Mouse (Mus musculus): ENCODE measurements around the gene Tmod3. TPM values are rescaled to one million over a fixed set of nuclear protein-coding genes. Genes with fewer than 3 reads are reported as not detected.

The Tmod3 gene
- total and polyA plus RNA-seq, 2 experiments from 2014 or later, result 33.5 to 76.5 TPM

GRCm38 (mm10) chr9:75558360-75558759 is 1.1 kb downstream of the Tmod3 start:
- H3K36me3 ChIP-seq (ENCODE audit: insufficient read depth, low read length), result no peaks in the 10 kb centered on the region
- no peaks in the 10 kb centered on the region for H3K9me3 ChIP-seq (ENCODE audit: low read length)
- 31% methylated on average over 3 of the region's 3 CpGs for WGBS
- no peaks in the 10 kb centered on the region for H3K27me3 ChIP-seq (ENCODE audit: insufficient read depth, low read length)
- peak overlapping the region; percentile 86 for H3K4me2 ChIP-seq (ENCODE audit: low read depth, low read length)
- H3K9ac ChIP-seq (replicated peaks; ENCODE audit: low read length), result peak overlapping the region; percentile 83; the same call in 1 of the 2 replicates
- peak overlapping the region; percentile 72 for H3K4me3 ChIP-seq (ENCODE audit: low read length)
- DNase-seq (ENCODE audit: low spot score) (no peak), ATAC-seq (no peak)
- no peak overlapping the region; the same call in 1 of the 2 replicates for H3K27ac ChIP-seq
- H3K4me1 ChIP-seq (ENCODE audit: insufficient read depth, low read length), result peaks cover 5% of the 10 kb centered on the region; the same call in 1 of the 2 replicates
- TF ChIP-seq CTCF (IDR thresholded peaks at IDR 0.05; ENCODE audit: low read depth), result no peak

- peaks cover 13% of the 10 kb centered on the region for H3K4me1 ChIP-seq (ENCODE audit: insufficient read depth, low read length)
- no peaks in the 10 kb centered on the region for H3K36me3 ChIP-seq (ENCODE audit: insufficient read depth, low read length)
- ATAC-seq (no peak), DNase-seq (ENCODE audit: low spot score) (no peak)
- H3K9ac ChIP-seq (replicated peaks; ENCODE audit: low read length), result no peak overlapping the region
- H3K9me3 ChIP-seq (ENCODE audit: low read length), result no peaks in the 10 kb centered on the region
- no peak overlapping the region for H3K4me3 ChIP-seq (ENCODE audit: low read length)
- no peak overlapping the region for H3K4me2 ChIP-seq (ENCODE audit: low read depth, low read length)
- 67% methylated on average over 4 of the region's 4 CpGs for WGBS
- no peak for TF ChIP-seq CTCF (IDR thresholded peaks at IDR 0.05; ENCODE audit: low read depth)
- no peaks in the 10 kb centered on the region for H3K27me3 ChIP-seq (ENCODE audit: insufficient read depth, low read length)
- H3K27ac ChIP-seq, result no peak overlapping the region
Measured at GRCm38 (mm10) chr9:75553719-75554118, 5.7 kb downstream of the Tmod3 start.

DNA sequence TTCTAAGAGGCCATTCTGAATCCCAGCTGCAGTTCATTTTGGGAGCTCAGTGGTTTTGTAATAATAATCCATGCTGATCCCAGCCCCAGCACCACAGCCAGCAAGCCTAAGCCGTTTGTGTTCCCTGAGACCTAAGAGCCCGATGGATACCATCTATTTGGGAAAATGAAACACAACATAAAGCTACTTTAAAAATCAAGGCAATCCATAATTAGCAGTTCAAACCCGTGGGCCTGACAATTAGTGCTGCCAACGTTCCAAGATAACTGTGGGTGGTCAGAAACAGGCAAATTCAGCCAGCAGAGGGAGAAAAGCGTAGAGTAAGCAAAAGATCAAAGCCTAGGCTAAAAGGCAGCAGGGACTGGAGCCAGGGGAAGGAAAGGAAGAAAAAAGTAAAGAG is 8.1 kb downstream of the Tmod3 start:
- DNase-seq (ENCODE audit: low spot score) (peak; percentile 45), ATAC-seq (no peak)
- peaks cover 7% of the 10 kb centered on the region; the same call in 1 of the 2 replicates for H3K4me1 ChIP-seq (ENCODE audit: insufficient read depth, low read length)
- H3K27me3 ChIP-seq (ENCODE audit: insufficient read depth, low read length), result no peaks in the 10 kb centered on the region
- no peak overlapping the region for H3K9ac ChIP-seq (replicated peaks; ENCODE audit: low read length)
- H3K4me3 ChIP-seq (ENCODE audit: low read length), result no peak overlapping the region
- no peaks in the 10 kb centered on the region for H3K36me3 ChIP-seq (ENCODE audit: insufficient read depth, low read length)
- no peak overlapping the region for H3K4me2 ChIP-seq (ENCODE audit: low read depth, low read length)
- WGBS, result 39% methylated on average over 5 of the region's 5 CpGs
- no peaks in the 10 kb centered on the region for H3K9me3 ChIP-seq (ENCODE audit: low read length)
- peak; percentile 44 for TF ChIP-seq CTCF (IDR thresholded peaks at IDR 0.05; ENCODE audit: low read depth)
- peak overlapping the region; percentile 3; the same call in 1 of the 2 replicates for H3K27ac ChIP-seq

DNA sequence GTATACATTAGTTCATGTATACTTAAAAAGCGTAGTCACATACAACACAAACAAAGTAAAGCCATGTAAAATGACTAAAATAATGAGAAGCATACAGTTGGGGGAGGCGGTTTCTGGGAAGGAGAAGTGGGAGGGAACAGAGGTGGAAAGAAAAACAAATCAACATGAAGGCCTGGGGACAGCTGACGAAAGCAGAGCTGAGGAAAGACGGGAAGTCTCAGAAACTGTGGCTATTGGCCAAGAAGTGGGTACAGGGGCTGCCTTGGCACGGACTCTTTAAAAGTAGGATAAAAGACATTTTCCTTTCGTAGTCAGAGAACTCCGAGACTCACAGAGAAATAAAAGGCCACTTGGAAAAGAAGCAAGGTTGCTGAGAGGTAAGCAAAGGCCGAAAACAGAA is 10.4 kb downstream of the Tmod3 start:
- WGBS, result 52% methylated on average over 8 of the region's 8 CpGs
- TF ChIP-seq CTCF (IDR thresholded peaks at IDR 0.05; ENCODE audit: low read depth), result no peak
- no peak overlapping the region for H3K9ac ChIP-seq (replicated peaks; ENCODE audit: low read length)
- H3K27me3 ChIP-seq (ENCODE audit: insufficient read depth, low read length), result no peaks in the 10 kb centered on the region
- H3K9me3 ChIP-seq (ENCODE audit: low read length), result no peaks in the 10 kb centered on the region
- no peak overlapping the region for H3K4me2 ChIP-seq (ENCODE audit: low read depth, low read length)
- no peak overlapping the region for H3K4me3 ChIP-seq (ENCODE audit: low read length)
- ATAC-seq, result no peak
- no peak overlapping the region for H3K27ac ChIP-seq
- H3K36me3 ChIP-seq (ENCODE audit: insufficient read depth, low read length), result no peaks in the 10 kb centered on the region
- H3K4me1 ChIP-seq (ENCODE audit: insufficient read depth, low read length), result peaks cover 7% of the 10 kb centered on the region; the same call in 1 of the 2 replicates
- DNase-seq (ENCODE audit: low spot score), result peak; percentile 43

DNA sequence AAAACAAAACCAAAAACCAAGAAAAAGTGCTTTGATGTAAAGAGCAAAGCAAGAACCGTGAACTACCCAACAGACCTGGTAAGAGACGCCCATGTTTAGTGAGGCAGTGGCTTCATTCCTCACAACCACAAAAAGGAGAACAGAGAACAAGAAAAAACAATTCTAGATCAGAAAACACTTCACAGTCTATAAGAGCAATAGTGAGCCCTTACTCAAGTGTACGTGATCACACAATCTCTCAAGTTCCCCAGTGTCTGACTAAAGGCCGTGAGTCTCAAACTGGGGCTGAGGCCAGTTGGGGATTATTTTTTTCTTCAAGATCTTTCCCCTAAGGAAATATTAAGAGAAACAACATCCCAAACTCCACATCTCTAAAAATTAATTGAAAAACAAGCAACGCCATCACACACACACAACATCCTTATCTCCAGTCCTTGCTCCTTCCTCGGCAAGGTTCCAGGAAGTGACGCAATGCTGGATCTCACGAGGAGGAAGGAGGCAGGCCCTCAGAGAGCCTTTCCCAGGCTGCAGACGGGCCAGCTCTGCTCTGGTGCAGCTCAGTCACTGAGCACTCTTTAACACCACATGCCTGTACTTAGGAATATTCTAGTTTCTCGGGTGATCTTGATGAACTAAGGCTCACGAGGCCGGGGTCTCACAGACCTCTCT is 12.4 kb downstream of the Tmod3 start:
- Histone ChIP-seq H3K9ac (replicated peaks; ENCODE audit: low read length) (no peak overlapping the region), H3K27me3 (ENCODE audit: insufficient read depth, low read length) (no peaks in the 10 kb centered on the region), H3K9me3 (ENCODE audit: low read length) (no peaks in the 10 kb centered on the region), H3K27ac (no peak overlapping the region), H3K4me3 (ENCODE audit: low read length) (no peak overlapping the region), H3K36me3 (ENCODE audit: insufficient read depth, low read length) (no peaks in the 10 kb centered on the region), H3K4me1 (ENCODE audit: insufficient read depth, low read length) (peaks cover 4% of the 10 kb centered on the region; the same call in 1 of the 2 replicates), H3K4me2 (ENCODE audit: low read depth, low read length) (no peak overlapping the region)
- DNase-seq (ENCODE audit: low spot score) (no peak), ATAC-seq (no peak)
- no peak for TF ChIP-seq CTCF (IDR thresholded peaks at IDR 0.05; ENCODE audit: low read depth)
- WGBS, result 81% methylated on average over 12 of the region's 12 CpGs

DNA sequence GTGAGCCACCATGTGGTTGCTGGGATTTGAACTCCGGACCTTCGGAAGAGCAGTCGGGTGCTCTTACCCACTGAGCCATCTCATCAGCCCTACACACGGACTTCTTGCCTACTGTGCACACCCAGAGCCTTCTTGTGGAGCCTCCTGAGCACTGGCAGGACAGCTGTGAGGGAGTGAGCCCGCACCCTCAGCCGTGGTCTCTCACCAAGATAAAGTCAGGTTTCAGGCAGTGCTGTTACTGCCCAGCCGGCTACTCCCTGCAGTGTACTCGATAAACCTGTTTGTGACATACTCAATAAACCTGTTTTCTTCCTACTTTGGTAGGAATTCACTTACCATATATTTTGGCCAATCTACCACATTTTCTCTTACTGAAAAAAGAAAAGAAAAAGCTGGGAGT is 13.9 kb downstream of the Tmod3 start:
- Histone ChIP-seq H3K27me3 (ENCODE audit: insufficient read depth, low read length) (no peaks in the 10 kb centered on the region), H3K9me3 (ENCODE audit: low read length) (no peaks in the 10 kb centered on the region), H3K4me2 (ENCODE audit: low read depth, low read length) (no peak overlapping the region), H3K9ac (replicated peaks; ENCODE audit: low read length) (no peak overlapping the region), H3K4me1 (ENCODE audit: insufficient read depth, low read length) (0 out of 2 replicates have a peak, but pooled peaks cover 8% of the 10 kb centered on the region), H3K36me3 (ENCODE audit: insufficient read depth, low read length) (no peaks in the 10 kb centered on the region), H3K4me3 (ENCODE audit: low read length) (no peak overlapping the region), H3K27ac (no peak overlapping the region)
- ATAC-seq (no peak), DNase-seq (ENCODE audit: low spot score) (no peak)
- WGBS, result 86% methylated on average over 8 of the region's 8 CpGs
- TF ChIP-seq CTCF (IDR thresholded peaks at IDR 0.05; ENCODE audit: low read depth), result no peak

- 32% methylated on average over 5 of the region's 5 CpGs for WGBS
- no peak for ATAC-seq
- no peak overlapping the region for H3K27ac ChIP-seq
Measured at GRCm38 (mm10) chr9:75541497-75541896, 18.0 kb downstream of the Tmod3 start.

More at GRCm38 (mm10) chr9:75541497-75541896, 18.0 kb downstream of the Tmod3 start:
- Histone ChIP-seq H3K9me3 (ENCODE audit: low read length) (no peaks in the 10 kb centered on the region), H3K4me1 (ENCODE audit: insufficient read depth, low read length) (0 out of 2 replicates have a peak, but pooled peaks cover 8% of the 10 kb centered on the region), H3K36me3 (ENCODE audit: insufficient read depth, low read length) (no peaks in the 10 kb centered on the region), H3K27me3 (ENCODE audit: insufficient read depth, low read length) (no peaks in the 10 kb centered on the region), H3K4me3 (ENCODE audit: low read length) (no peak overlapping the region), H3K4me2 (ENCODE audit: low read depth, low read length) (no peak overlapping the region), H3K9ac (replicated peaks; ENCODE audit: low read length) (no peak overlapping the region)
- TF ChIP-seq CTCF (IDR thresholded peaks at IDR 0.05; ENCODE audit: low read depth), result no peak
- DNase-seq (ENCODE audit: low spot score), result no peak
